Mouse (Mus musculus) heart, embryonic 11.5 days (tissue): ENCODE data around the gene Lpcat3. TPM values are rescaled to one million over a fixed set of nuclear protein-coding genes. Genes with fewer than 3 reads are reported as not detected.

Experiments
- ATAC-seq: fragments of 200-750 bp; cut with Nextera tagmentation; replicated peaks from 2 replicates; pipeline ENCODE4 v1.8.0; 2017; ENCODE audit warnings: moderate library complexity; ENCODE audit not compliant: insufficient number of reproducible peaks, low FRiP score, low TSS enrichment
- H3K27ac ChIP-seq: fragments of 300-500 bp; sonication (generic); 2 replicates; pipeline ENCODE4 v1.5.1; 2014; ENCODE audit warnings: mild to moderate bottlenecking, low read depth, low read length
- H3K27me3 ChIP-seq: fragments of 300-500 bp; sonication (generic); 2 replicates; pipeline ENCODE4 v1.6.1; 2014; ENCODE audit warnings: mild to moderate bottlenecking, low read length, mixed read lengths; ENCODE audit not compliant: control insufficient read depth, insufficient read depth
- H3K36me3 ChIP-seq: fragments of 300-500 bp; sonication (generic); 2 replicates; pipeline ENCODE4 v1.6.1; 2014; ENCODE audit warnings: mild to moderate bottlenecking, low read length, moderate library complexity, mixed read lengths; ENCODE audit not compliant: control insufficient read depth, insufficient read depth
- H3K4me1 ChIP-seq: fragments of 300-500 bp; sonication (generic); 2 replicates; pipeline ENCODE4 v1.6.1; 2014; ENCODE audit warnings: low read length; ENCODE audit not compliant: control insufficient read depth, insufficient read depth
- H3K4me2 ChIP-seq: fragments of 300-500 bp; sonication (generic); 2 replicates; pipeline ENCODE4 v1.6.1; 2014; ENCODE audit warnings: mild to moderate bottlenecking, moderate library complexity
- H3K4me3 ChIP-seq: fragments of 300-500 bp; sonication (generic); 2 replicates; pipeline ENCODE4 v1.5.1; 2014; ENCODE audit warnings: low read depth, low read length
- H3K9ac ChIP-seq: fragments of 300-500 bp; sonication (generic); 2 replicates; pipeline ENCODE4 v1.6.1; 2014; ENCODE audit warnings: mild to moderate bottlenecking, low read depth, low read length, moderate library complexity
- H3K9me3 ChIP-seq: fragments of 300-500 bp; sonication (generic); replicated peaks from 2 replicates; pipeline ENCODE4 v1.6.1; 2016; ENCODE audit warnings: low read length; ENCODE audit not compliant: control insufficient read depth
- WGBS: fragments of 180-500 bp; shearing (Covaris S2); extraction: QIAGEN DNeasy Blood & Tissue Kit; methylation state at CpG from one replicate; pipeline ENCODE4 v1.1.7; 2014; ENCODE audit not compliant: insufficient replicate concordance; 5-methylcytosine and 5-hydroxymethylcytosine counted together
- polyA plus RNA-seq: library from polyadenylated mRNA; unstranded; fragments of >200 nt; fragmentation: Nextera tagmentation; extraction: Ambion mirVana; gene quantifications from 2 replicates; pipeline ENCODE4 v1.2.1, GENCODE M21; 2014

Gene Lpcat3
- polyA plus RNA-seq, 1 experiment from 2014 or later = 35.5 TPM

DNA sequence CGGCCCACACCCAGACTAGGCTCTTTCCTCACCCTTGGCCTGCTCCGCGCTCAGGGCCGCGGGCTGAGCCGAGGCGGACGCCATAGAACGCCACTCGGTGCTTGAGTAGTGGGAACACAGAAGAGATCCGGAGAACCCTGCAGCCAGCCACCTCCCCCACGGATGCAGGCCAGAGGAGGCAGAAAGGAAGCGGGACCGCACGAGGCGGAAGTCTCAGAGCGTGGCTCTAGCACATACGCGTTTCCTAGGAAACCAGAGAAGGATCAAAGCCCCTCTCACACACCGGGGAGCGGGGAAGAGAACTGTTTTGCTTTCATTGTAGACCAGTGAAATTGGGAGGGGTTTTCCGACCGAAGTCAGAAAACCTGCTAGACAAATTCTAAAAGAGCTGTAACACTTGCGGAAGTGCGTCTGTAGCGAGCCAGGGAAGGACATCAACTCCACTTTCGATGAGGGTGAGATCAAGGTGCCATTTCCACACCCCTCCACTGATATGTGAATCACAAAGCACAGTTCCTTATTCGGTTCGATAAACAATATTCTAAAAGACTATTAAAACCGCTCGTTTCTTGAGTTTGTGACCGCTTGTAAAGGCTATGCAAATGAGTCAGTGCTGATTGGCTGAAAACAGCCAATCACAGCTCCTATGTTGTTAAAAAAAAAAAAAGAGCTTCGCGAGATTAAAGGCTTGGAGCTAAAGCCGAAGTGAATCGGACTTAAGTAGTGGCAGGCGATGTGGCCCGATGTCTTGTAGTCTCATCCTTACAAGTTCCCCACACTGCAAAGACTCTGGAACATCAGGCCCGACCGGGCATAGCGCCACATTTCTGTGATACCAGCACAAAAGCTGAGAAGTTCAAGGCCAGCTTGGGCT, 78.3 kb downstream of the Lpcat3 start, which contains the start of gene Grcc10:
Gene Grcc10 (minus strand): TSS at position 487 of the 874 bp plus-strand sequence.
- Histone ChIP-seq H3K4me1 (peaks cover 24% of the 10 kb centered on the region), H3K27me3 (no peaks in the 10 kb centered on the region), H3K4me3 (peak within 1 kb of the TSS; percentile 61), H3K9me3 (no peaks in the 10 kb centered on the region), H3K27ac (peak within 1 kb of the TSS; percentile 99), H3K9ac (peak within 1 kb of the TSS; percentile 92), H3K4me2 (peak within 1 kb of the TSS; percentile 90), H3K36me3 (peaks cover 3% of the 10 kb centered on the region; the same call in 1 of the 2 replicates)
- peak; percentile 68 for ATAC-seq
- WGBS = under 1% methylated on average over 41 of the region's 41 CpGs

DNA sequence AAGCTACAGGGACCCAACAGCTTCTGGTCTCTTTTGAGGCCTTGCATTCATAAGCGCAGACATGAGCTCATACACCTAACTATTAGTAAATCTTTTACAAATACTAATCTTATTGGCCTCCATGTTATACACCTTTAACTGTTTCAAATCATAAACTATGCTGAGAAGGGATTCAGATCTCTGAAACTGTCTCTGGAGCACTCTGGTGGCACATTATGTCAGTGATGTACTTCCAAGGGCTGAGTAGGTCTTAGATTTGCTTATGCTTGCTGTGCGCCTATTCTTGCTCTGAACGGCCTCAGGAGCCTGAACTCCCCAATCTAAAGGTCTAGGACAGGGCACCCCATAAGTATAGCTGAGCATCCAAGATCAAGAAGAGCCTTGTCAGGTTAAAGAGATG, 79.0 kb downstream of the Lpcat3 start:
- H3K9ac ChIP-seq = peak overlapping the region; percentile 92
- ATAC-seq = no peak

DNA sequence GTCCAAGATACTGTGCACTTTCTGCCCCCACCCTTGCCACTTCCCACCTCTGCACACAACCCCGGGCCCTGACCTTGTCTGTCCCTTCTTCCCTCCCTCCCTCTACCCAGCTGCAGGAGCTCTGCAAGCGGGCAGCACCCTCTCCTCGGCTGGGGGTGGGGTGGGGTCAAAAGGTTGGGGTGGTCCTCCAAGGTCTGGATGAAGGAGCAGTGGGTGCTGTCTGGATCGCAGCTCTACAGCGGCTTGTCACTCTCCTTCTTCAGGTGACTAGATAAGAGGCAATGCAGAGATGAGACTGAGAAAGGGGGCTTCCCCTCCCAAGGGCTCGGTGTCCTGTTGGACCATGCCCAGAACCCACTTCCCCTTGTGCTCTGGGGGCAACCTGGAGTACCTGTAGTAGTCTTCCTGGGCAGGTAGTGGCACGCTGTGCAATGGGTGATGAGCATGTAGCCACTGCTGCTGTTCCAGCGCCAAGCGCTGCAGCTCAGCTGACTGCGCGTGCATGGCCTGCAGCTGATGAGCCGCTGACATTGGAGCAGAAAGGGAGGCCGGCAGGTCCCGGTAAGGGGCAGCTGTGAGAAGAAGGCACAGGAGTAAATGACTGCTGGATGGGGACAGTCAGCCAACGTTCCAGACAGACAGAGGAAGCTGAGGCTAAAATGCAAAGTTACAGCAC, 80.2 kb downstream of the Lpcat3 start:
- no peak for ATAC-seq
- Histone ChIP-seq H3K36me3 (peaks cover 6% of the 10 kb centered on the region), H3K4me3 (no peak overlapping the region), H3K27ac (no peak overlapping the region), H3K27me3 (no peaks in the 10 kb centered on the region), H3K9me3 (no peaks in the 10 kb centered on the region), H3K4me1 (peaks cover 30% of the 10 kb centered on the region), H3K9ac (0 out of 2 replicates have a peak overlapping the region, but pooled peaks have one; percentile 22), H3K4me2 (no peak overlapping the region)
- 83% methylated on average over 15 of the region's 15 CpGs for WGBS

More for the DNA sequence above, 79.0 kb downstream of the Lpcat3 start:
- peak overlapping the region; percentile 99 for H3K27ac ChIP-seq
- H3K4me1 ChIP-seq = peaks cover 30% of the 10 kb centered on the region
- peak overlapping the region; percentile 61 for H3K4me3 ChIP-seq
- no peaks in the 10 kb centered on the region for H3K27me3 ChIP-seq
- no peaks in the 10 kb centered on the region for H3K9me3 ChIP-seq
- H3K36me3 ChIP-seq = peaks cover 3% of the 10 kb centered on the region; the same call in 1 of the 2 replicates
- 77% methylated on average over 3 of the region's 3 CpGs for WGBS
- H3K4me2 ChIP-seq = peak overlapping the region; percentile 90

DNA sequence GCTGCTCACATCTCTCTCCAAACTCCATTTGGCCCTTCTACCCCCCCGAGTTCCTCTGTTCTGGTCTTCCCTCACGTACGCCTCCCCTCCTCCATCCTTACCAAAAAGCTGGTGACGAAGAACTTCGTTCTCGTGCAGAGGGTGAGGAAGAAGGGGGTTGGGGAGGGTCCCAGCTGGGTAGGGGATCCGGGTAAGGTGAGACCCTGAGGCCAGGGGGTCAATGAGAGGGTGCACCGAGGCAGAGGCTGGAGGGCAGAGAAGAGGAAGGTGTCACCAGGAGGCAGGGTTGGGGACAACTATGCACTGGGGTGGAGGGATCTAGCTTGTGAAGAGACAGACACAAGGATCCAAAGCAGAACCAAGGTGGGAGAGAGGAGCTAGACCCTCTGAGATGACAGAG, 80.8 kb downstream of the Lpcat3 start:
- H3K36me3 ChIP-seq = peaks cover 6% of the 10 kb centered on the region
- 85% methylated on average over 8 of the region's 8 CpGs for WGBS

DNA sequence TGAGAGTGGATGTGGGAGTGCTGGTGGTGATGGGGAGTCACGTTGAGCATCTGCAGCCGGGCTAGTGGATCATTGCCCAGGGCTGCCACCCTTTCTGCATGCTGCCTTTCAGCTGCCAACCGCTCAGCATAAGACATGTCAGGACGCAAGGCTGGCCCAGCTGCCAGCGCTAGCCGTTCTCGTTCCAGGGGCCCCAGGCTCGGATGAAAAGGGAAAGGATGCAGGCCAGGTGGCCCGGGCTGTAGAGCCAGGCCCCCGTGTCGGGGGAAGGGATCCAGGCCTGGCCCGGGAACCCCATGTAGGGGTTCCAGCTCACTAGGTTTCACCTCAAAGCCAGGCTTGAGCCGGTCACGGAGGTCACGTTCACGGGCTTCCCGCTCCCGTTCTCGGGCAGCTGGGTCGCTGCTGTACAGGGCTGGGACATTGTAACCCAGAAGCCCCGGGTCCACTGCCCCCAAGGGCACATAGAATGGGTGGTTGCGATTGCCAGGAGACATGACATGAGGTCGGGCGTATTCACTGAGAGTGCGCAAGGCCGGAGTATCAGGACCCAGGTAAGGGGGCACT, 82.0 kb downstream of the Lpcat3 start:
- Histone ChIP-seq H3K9me3 (no peaks in the 10 kb centered on the region), H3K36me3 (peaks cover 11% of the 10 kb centered on the region), H3K4me2 (peak overlapping the region; percentile 99), H3K4me1 (peaks cover 18% of the 10 kb centered on the region), H3K4me3 (peak overlapping the region; percentile 75), H3K27me3 (no peaks in the 10 kb centered on the region), H3K9ac (peak overlapping the region; percentile 96), H3K27ac (peak overlapping the region; percentile 55)
- no peak for ATAC-seq
- 69% methylated on average over 26 of the region's 26 CpGs for WGBS

More for the DNA sequence above, 80.8 kb downstream of the Lpcat3 start:
- no peak for ATAC-seq
- Histone ChIP-seq H3K9me3 (no peaks in the 10 kb centered on the region), H3K9ac (no peak overlapping the region), H3K27ac (no peak overlapping the region), H3K4me3 (no peak overlapping the region), H3K27me3 (no peaks in the 10 kb centered on the region), H3K4me1 (peaks cover 28% of the 10 kb centered on the region), H3K4me2 (no peak overlapping the region)

DNA sequence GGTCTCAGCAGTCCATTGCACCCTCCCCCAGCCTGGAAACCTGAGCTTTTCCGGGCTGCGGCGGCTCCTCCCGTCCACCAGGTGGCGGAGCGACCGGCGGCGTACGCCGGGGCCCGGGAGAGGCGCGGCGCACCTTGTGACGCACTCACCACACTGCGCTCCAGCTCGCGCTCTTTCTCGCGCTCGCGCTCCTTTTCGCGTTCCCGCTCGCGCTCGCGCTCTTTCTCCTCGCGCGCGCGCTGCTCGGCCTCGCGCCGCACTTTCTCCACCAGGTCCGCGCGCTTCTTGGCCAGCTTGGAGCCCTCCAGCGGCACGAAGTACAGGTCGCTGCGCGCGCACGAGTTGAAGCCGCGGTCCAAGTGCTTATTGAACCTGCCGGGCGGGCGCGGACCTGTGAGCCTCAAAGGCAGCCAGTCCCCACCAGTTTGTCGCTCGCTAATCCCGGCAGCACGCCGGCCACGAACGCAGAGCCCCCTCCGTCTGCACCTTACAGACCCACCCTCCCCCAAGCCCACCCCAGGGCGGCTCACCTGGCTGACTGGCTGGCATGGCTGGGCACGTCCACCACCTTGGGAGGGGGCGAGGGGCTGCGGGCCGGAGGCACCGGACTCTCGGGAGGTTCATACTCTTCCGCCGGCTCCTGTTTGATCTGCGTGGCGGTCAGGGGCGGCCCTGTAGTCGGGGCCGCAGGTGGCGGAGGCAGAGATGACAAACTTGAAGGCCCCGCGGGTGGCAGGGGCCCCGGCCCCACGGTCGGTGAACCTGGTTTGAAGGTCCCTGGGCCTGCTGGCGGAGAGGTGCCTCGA, 82.9 kb downstream of the Lpcat3 start:
- H3K9ac ChIP-seq = peak overlapping the region; percentile 96
- peak overlapping the region; percentile 99 for H3K4me2 ChIP-seq
- H3K27me3 ChIP-seq = no peaks in the 10 kb centered on the region
- H3K4me1 ChIP-seq = peaks cover 16% of the 10 kb centered on the region
- WGBS = 1% methylated on average over 85 of the region's 85 CpGs
- peak overlapping the region; percentile 87 for H3K27ac ChIP-seq
- peak; percentile 82 for ATAC-seq
- H3K4me3 ChIP-seq = peak overlapping the region; percentile 75
- no peaks in the 10 kb centered on the region for H3K9me3 ChIP-seq
- peaks cover 11% of the 10 kb centered on the region for H3K36me3 ChIP-seq

DNA sequence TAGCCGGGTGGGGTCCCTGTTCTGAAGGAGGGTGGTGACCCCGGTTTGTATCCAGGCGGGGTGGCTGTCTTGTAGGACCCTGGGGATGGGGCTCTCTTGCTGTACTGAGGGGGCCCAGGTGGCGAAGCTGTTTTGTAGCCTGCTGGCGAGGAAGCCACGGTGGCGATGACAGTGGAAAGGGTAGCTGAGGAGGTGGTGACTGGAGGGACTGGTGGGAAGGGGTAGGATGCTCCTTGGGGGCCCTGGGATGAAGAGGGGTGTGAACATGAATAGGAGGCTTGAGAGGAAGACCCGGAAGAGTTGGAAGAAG, 83.4 kb downstream of the Lpcat3 start:
- no peaks in the 10 kb centered on the region for H3K9me3 ChIP-seq
- no peaks in the 10 kb centered on the region for H3K27me3 ChIP-seq
- H3K27ac ChIP-seq = peak overlapping the region; percentile 87; the same call in 1 of the 2 replicates
- ATAC-seq = no peak
- 20% methylated on average over 8 of the region's 8 CpGs for WGBS
- peaks cover 11% of the 10 kb centered on the region for H3K36me3 ChIP-seq
- H3K4me3 ChIP-seq = peak overlapping the region; percentile 75
- H3K4me1 ChIP-seq = peaks cover 16% of the 10 kb centered on the region
- H3K4me2 ChIP-seq = peak overlapping the region; percentile 99
- peak overlapping the region; percentile 96 for H3K9ac ChIP-seq
